Mouse (Mus musculus): ENCODE measurements around the gene Vipr2. TPM values are rescaled to one million over a fixed set of nuclear protein-coding genes. Genes with fewer than 3 reads are reported as not detected.
A peak's percentile ranks its signal among the peaks of the same experiment; 100 is the strongest.

Gene Vipr2
- 0.55 and 0.64 TPM in 2 replicates for polyA plus RNA-seq (2015; fragmentation: Nextera tagmentation; extraction: Ambion mirVana)

- Histone ChIP-seq H3K4me1 (ENCODE audit: control insufficient read depth, insufficient read depth, low read length) (no peaks in the 10 kb centered on the region), H3K4me3 (ENCODE audit: low read length) (peak within 1 kb of the TSS; percentile 66), H3K9me3 (replicated peaks; ENCODE audit: control insufficient read depth, low read length) (no peaks in the 10 kb centered on the region), H3K36me3 (ENCODE audit: control insufficient read depth, insufficient read depth) (no peaks in the 10 kb centered on the region), H3K9ac (ENCODE audit: low read length) (peak within 1 kb of the TSS; percentile 71), H3K27me3 (ENCODE audit: control insufficient read depth, insufficient read depth, low read length) (peaks cover 40% of the 10 kb centered on the region), H3K27ac (ENCODE audit: low read length) (no peak within 1 kb of the TSS), H3K4me2 (ENCODE audit: low read depth, low read length) (peak within 1 kb of the TSS; percentile 97)
- WGBS = 6% methylated on average over 33 of the region's 33 CpGs
- ATAC-seq (replicated peaks; ENCODE audit: extremely low read depth, insufficient read depth, low FRiP score) = peak; percentile 77
These were observed at the start of gene Vipr2 for GRCm38 (mm10) chr12:116077074-116077854. Vipr2 (plus strand) TSS chr12:116077726.

- 43% methylated on average over 2 of the region's 2 CpGs for WGBS
- no peak overlapping the region for H3K4me3 ChIP-seq (ENCODE audit: low read length)
These were observed 49.4 kb upstream of the Vipr2 start for GRCm38 (mm10) chr12:116028095-116028494.

GRCm38 (mm10) chr12:116035346-116035745, 42.2 kb upstream of the Vipr2 start:
- H3K27me3 ChIP-seq (ENCODE audit: control insufficient read depth, insufficient read depth, low read length) = no peaks in the 10 kb centered on the region
- no peak overlapping the region for H3K27ac ChIP-seq (ENCODE audit: low read length)
- 55% methylated on average over 5 of the region's 5 CpGs for WGBS
- no peak overlapping the region for H3K9ac ChIP-seq (ENCODE audit: low read length)
- 0 out of 2 replicates have a peak, but pooled peaks cover 2% of the 10 kb centered on the region for H3K9me3 ChIP-seq (replicated peaks; ENCODE audit: control insufficient read depth, low read length)
- H3K4me1 ChIP-seq (ENCODE audit: control insufficient read depth, insufficient read depth, low read length) = no peaks in the 10 kb centered on the region
- no peaks in the 10 kb centered on the region for H3K36me3 ChIP-seq (ENCODE audit: control insufficient read depth, insufficient read depth)
- no peak overlapping the region for H3K4me2 ChIP-seq (ENCODE audit: low read depth, low read length)
- no peak overlapping the region for H3K4me3 ChIP-seq (ENCODE audit: low read length)
- no peak for ATAC-seq (replicated peaks; ENCODE audit: extremely low read depth, insufficient read depth, low FRiP score)

More at GRCm38 (mm10) chr12:116028095-116028494, 49.4 kb upstream of the Vipr2 start:
- Histone ChIP-seq H3K9ac (ENCODE audit: low read length) (no peak overlapping the region), H3K36me3 (ENCODE audit: control insufficient read depth, insufficient read depth) (no peaks in the 10 kb centered on the region), H3K4me2 (ENCODE audit: low read depth, low read length) (no peak overlapping the region), H3K27me3 (ENCODE audit: control insufficient read depth, insufficient read depth, low read length) (no peaks in the 10 kb centered on the region), H3K4me1 (ENCODE audit: control insufficient read depth, insufficient read depth, low read length) (no peaks in the 10 kb centered on the region), H3K27ac (ENCODE audit: low read length) (no peak overlapping the region), H3K9me3 (replicated peaks; ENCODE audit: control insufficient read depth, low read length) (no peaks in the 10 kb centered on the region)
- no peak for ATAC-seq (replicated peaks; ENCODE audit: extremely low read depth, insufficient read depth, low FRiP score)

GRCm38 (mm10) chr12:116044785-116045184, 32.7 kb upstream of the Vipr2 start:
- Histone ChIP-seq H3K27me3 (ENCODE audit: control insufficient read depth, insufficient read depth, low read length) (no peaks in the 10 kb centered on the region), H3K4me2 (ENCODE audit: low read depth, low read length) (no peak overlapping the region), H3K9me3 (replicated peaks; ENCODE audit: control insufficient read depth, low read length) (no peaks in the 10 kb centered on the region), H3K4me1 (ENCODE audit: control insufficient read depth, insufficient read depth, low read length) (peaks cover 12% of the 10 kb centered on the region), H3K36me3 (ENCODE audit: control insufficient read depth, insufficient read depth) (no peaks in the 10 kb centered on the region), H3K9ac (ENCODE audit: low read length) (no peak overlapping the region), H3K4me3 (ENCODE audit: low read length) (no peak overlapping the region), H3K27ac (ENCODE audit: low read length) (no peak overlapping the region)
- 69% methylated on average over 5 of the region's 5 CpGs for WGBS
- no peak for ATAC-seq (replicated peaks; ENCODE audit: extremely low read depth, insufficient read depth, low FRiP score)

GRCm38 (mm10) chr12:116047440-116048377, 29.8 kb upstream of the Vipr2 start, which contains the start of gene Zfp386:
Zfp386 (plus strand) TSS chr12:116047724.
- H3K27me3 ChIP-seq (ENCODE audit: control insufficient read depth, insufficient read depth, low read length) = no peaks in the 10 kb centered on the region
- WGBS = under 1% methylated on average over 55 of the region's 55 CpGs
- peak; percentile 99 for ATAC-seq (replicated peaks; ENCODE audit: extremely low read depth, insufficient read depth, low FRiP score)
- H3K4me2 ChIP-seq (ENCODE audit: low read depth, low read length) = peak within 1 kb of the TSS; percentile 76
- peak within 1 kb of the TSS; percentile 88 for H3K4me3 ChIP-seq (ENCODE audit: low read length)
- peaks cover 12% of the 10 kb centered on the region for H3K4me1 ChIP-seq (ENCODE audit: control insufficient read depth, insufficient read depth, low read length)
- peak within 1 kb of the TSS; percentile 97 for H3K27ac ChIP-seq (ENCODE audit: low read length)
- H3K9ac ChIP-seq (ENCODE audit: low read length) = peak within 1 kb of the TSS; percentile 92
- no peaks in the 10 kb centered on the region for H3K9me3 ChIP-seq (replicated peaks; ENCODE audit: control insufficient read depth, low read length)
- no peaks in the 10 kb centered on the region for H3K36me3 ChIP-seq (ENCODE audit: control insufficient read depth, insufficient read depth)

DNA sequence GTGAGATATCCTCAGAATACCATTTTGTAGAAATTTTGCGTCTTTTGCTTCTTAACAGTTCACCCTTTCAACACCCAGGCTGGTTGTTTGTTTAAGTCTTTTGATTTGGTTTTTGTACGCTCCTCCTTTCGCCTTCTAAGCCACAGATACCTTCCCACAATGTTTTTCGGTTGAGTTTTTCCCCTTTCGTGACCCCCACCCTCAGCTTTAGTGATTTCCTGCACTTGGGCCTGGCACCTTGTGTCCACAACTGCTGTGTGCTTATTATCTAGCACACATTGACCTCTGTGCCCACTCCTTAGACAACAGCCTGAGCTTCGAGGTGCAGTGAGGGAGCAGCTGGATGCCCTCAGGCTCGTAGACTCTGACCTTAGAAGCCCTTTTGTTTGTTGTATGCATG, 28.8 kb upstream of the Vipr2 start:
- H3K4me1 ChIP-seq (ENCODE audit: control insufficient read depth, insufficient read depth, low read length) = peaks cover 12% of the 10 kb centered on the region
- 58% methylated on average over 7 of the region's 7 CpGs for WGBS
- H3K4me3 ChIP-seq (ENCODE audit: low read length) = peak overlapping the region; percentile 88
- peak overlapping the region; percentile 92 for H3K9ac ChIP-seq (ENCODE audit: low read length)
- H3K4me2 ChIP-seq (ENCODE audit: low read depth, low read length) = peak overlapping the region; percentile 76
- no peaks in the 10 kb centered on the region for H3K27me3 ChIP-seq (ENCODE audit: control insufficient read depth, insufficient read depth, low read length)
- H3K9me3 ChIP-seq (replicated peaks; ENCODE audit: control insufficient read depth, low read length) = no peaks in the 10 kb centered on the region
- no peak overlapping the region for H3K27ac ChIP-seq (ENCODE audit: low read length)
- no peak for ATAC-seq (replicated peaks; ENCODE audit: extremely low read depth, insufficient read depth, low FRiP score)
- no peaks in the 10 kb centered on the region for H3K36me3 ChIP-seq (ENCODE audit: control insufficient read depth, insufficient read depth)

DNA sequence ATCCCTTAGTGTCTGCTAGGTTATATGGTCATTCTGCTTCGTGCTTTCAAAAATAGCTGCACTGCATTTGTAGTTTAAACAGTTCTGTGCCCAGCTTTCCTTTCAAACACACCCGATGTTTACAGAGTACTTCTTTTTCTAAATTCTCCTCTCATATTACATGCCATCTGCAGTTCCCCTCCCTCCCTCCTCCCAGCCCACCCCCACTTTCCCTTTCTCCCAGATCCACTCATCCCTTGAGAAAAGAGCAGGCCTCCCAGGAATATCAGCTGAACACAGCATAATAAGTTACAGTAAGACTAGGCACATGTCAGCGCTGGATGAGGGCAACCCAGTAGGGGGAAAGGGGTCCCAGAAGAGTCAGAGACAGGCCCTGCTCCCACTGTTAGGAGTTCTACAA, 28.3 kb upstream of the Vipr2 start:
- Histone ChIP-seq H3K4me3 (ENCODE audit: low read length) (no peak overlapping the region), H3K4me1 (ENCODE audit: control insufficient read depth, insufficient read depth, low read length) (peaks cover 12% of the 10 kb centered on the region), H3K27me3 (ENCODE audit: control insufficient read depth, insufficient read depth, low read length) (no peaks in the 10 kb centered on the region), H3K36me3 (ENCODE audit: control insufficient read depth, insufficient read depth) (no peaks in the 10 kb centered on the region), H3K9me3 (replicated peaks; ENCODE audit: control insufficient read depth, low read length) (no peaks in the 10 kb centered on the region), H3K4me2 (ENCODE audit: low read depth, low read length) (peak overlapping the region; percentile 76; the same call in 1 of the 2 replicates), H3K27ac (ENCODE audit: low read length) (no peak overlapping the region), H3K9ac (ENCODE audit: low read length) (no peak overlapping the region)
- ATAC-seq (replicated peaks; ENCODE audit: extremely low read depth, insufficient read depth, low FRiP score) = no peak
- 79% methylated on average over 3 of the region's 3 CpGs for WGBS

GRCm38 (mm10) chr12:116049701-116050100, 27.8 kb upstream of the Vipr2 start:
- Histone ChIP-seq H3K9ac (ENCODE audit: low read length) (no peak overlapping the region), H3K27me3 (ENCODE audit: control insufficient read depth, insufficient read depth, low read length) (no peaks in the 10 kb centered on the region), H3K9me3 (replicated peaks; ENCODE audit: control insufficient read depth, low read length) (no peaks in the 10 kb centered on the region), H3K36me3 (ENCODE audit: control insufficient read depth, insufficient read depth) (peaks cover 3% of the 10 kb centered on the region), H3K4me3 (ENCODE audit: low read length) (no peak overlapping the region), H3K4me2 (ENCODE audit: low read depth, low read length) (no peak overlapping the region), H3K4me1 (ENCODE audit: control insufficient read depth, insufficient read depth, low read length) (peaks cover 12% of the 10 kb centered on the region), H3K27ac (ENCODE audit: low read length) (no peak overlapping the region)
- 75% methylated on average over 6 of the region's 6 CpGs for WGBS
- no peak for ATAC-seq (replicated peaks; ENCODE audit: extremely low read depth, insufficient read depth, low FRiP score)
